Mouse (Mus musculus): ENCODE data around the gene 4930507D05Rik. TPM values are rescaled to one million over a fixed set of nuclear protein-coding genes. Genes with fewer than 3 reads are reported as not detected.

The 4930507D05Rik gene
- polyA plus RNA-seq (2015; fragmentation: Nextera tagmentation; extraction: Ambion mirVana): 1.6 and 1.8 TPM in 2 replicates

DNA sequence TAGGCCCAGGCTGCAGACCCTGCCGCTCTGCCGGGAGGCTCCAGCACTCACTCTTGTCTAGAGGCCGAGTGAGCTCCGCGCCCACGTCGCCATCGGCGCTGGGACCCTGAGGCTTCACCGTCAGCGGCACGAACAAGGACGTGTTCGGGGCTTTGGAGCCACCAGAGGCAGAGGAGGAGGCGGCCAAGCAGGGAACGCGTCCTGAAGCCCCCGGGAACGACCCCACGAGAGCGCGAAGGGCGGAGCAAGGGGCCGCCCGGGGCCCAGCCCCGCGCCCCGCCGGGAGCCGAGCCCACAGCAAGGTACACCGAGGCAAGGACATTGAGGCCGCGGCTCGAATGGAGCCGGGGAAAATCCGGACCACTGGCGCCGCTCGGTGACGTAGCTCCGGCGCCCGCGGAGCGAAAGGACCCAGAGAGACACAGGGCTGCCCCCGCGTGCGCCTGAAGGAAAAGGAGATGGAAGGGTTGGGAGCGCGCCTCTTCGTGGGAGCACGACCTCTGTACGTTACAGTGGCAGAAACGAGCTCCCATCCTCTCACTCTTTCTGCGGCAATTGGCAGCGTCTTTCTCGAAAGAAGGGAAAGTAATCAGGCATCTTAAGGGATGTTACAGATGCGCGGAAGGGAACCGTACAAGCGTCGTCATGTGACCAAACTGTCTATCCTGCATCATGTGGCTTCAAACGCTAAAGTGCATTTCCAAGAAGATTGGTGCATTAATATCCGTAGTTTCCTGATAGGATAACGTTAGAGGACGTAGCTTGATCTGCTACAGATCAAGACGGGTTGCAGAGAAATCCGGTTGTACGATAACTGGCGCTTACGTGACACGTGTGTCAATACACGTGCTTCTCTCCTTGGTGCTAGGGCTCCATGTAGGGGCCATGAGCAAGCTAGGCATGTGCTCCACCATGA, at the start of gene 4930507D05Rik, which contains the start of gene Supv3l1:
Gene 4930507D05Rik, plus strand, starts transcription at position 126 of the 916 bp plus-strand sequence.
Gene Supv3l1, minus strand, starts transcription at position 375 of the 916 bp plus-strand sequence.
- H3K4me2 ChIP-seq: peak within 1 kb of the TSS; percentile 83
- WGBS: under 1% methylated on average over 66 of the region's 73 CpGs
- peaks cover 21% of the 10 kb centered on the region for H3K4me1 ChIP-seq (replicated peaks)
- H3K27me3 ChIP-seq: no peaks in the 10 kb centered on the region
- peak within 1 kb of the TSS; percentile 99 for H3K4me3 ChIP-seq
- H3K9ac ChIP-seq: peak within 1 kb of the TSS; percentile 94
- peaks cover 31% of the 10 kb centered on the region for H3K36me3 ChIP-seq
- ATAC-seq (ENCODE audit: low read depth): peak; percentile 92
- H3K9me3 ChIP-seq: no peaks in the 10 kb centered on the region
- peak within 1 kb of the TSS; percentile 91 for H3K27ac ChIP-seq (replicated peaks)

DNA sequence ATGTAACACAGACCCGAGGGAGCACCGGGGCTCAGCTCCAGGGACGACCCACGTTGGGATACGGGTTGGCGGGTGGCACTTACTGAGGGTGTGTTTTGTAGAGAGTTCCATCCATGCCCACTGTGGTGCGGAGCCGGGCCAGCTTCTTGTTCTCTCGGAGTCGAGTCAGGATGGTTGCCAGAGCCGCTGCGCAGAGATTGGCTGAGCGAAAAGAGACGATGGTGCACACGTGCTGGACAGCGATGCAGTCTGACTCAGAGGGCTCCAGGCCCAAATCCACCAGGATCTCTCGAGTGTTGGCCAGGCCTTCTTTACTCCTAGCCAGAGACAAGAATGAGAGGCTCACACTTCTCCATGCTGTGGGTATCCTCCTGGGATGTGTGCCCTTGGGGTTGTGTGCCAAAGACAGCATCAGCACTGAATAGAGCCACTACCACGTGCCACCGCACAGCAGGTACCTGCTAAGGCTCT, 47.6 kb upstream of the 4930507D05Rik start:
- Histone ChIP-seq H3K4me3 (no peak overlapping the region), H3K9me3 (no peaks in the 10 kb centered on the region), H3K27ac (replicated peaks) (no peak overlapping the region), H3K4me2 (no peak overlapping the region), H3K9ac (no peak overlapping the region), H3K27me3 (no peaks in the 10 kb centered on the region; the same call in 1 of the 2 replicates), H3K4me1 (replicated peaks) (no peaks in the 10 kb centered on the region; the same call in 1 of the 2 replicates), H3K36me3 (no peaks in the 10 kb centered on the region)
- no peak for ATAC-seq (ENCODE audit: low read depth)
- WGBS: 76% methylated on average over 19 of the region's 19 CpGs

DNA sequence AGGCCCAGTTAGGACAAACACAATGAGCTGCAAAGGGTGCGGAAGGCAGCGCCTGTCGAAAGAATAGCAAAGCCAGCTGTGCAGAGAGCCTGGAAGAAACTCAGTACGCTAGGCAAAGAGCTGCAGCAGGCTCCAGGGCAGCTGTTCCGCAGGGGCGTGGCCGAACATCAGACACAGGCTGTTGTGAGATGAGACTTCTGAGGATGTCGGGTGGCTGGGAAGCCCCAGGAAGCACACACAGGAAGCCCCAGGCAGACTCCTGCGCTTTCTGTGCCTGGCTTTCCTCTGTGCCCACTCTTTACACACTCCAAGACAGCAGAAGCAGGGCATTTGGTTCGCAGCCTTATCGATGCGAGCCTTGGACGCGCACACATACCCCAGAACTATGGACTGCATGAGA, 44.4 kb upstream of the 4930507D05Rik start:
- H3K4me2 ChIP-seq: peak overlapping the region; percentile 42
- H3K27me3 ChIP-seq: no peaks in the 10 kb centered on the region; the same call in 1 of the 2 replicates
- peak overlapping the region; percentile 38; the same call in 1 of the 2 replicates for H3K9ac ChIP-seq
- H3K9me3 ChIP-seq: no peaks in the 10 kb centered on the region
- no peak overlapping the region for H3K27ac ChIP-seq (replicated peaks)
- no peaks in the 10 kb centered on the region for H3K36me3 ChIP-seq
- no peak overlapping the region for H3K4me3 ChIP-seq
- ATAC-seq (ENCODE audit: low read depth): no peak
- 43% methylated on average over 14 of the region's 14 CpGs for WGBS
- H3K4me1 ChIP-seq (replicated peaks): no peaks in the 10 kb centered on the region; the same call in 1 of the 2 replicates

DNA sequence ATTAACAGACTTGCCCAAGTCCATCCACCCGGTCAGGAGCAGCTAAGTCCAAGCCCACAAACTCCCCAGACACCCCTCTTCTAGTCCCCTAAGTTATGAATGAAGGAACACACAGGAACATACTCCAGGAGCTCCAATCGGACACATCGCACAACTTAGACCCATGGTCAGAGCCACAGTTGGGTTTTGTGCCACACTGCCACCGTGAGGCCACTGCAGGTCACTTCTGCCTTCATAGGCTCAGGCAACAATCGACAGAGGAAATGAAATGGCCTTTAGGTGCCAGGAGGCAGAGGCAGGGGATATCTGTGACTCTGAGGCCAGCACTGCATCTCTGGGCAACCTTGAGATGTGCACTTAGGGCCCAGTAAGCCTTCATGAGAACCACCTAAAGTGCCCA, 38.3 kb upstream of the 4930507D05Rik start:
- Histone ChIP-seq H3K4me1 (replicated peaks) (no peaks in the 10 kb centered on the region), H3K9ac (no peak overlapping the region), H3K36me3 (no peaks in the 10 kb centered on the region), H3K27me3 (no peaks in the 10 kb centered on the region), H3K4me3 (no peak overlapping the region), H3K9me3 (no peaks in the 10 kb centered on the region), H3K4me2 (no peak overlapping the region), H3K27ac (replicated peaks) (no peak overlapping the region)
- WGBS: 10% methylated on average over 5 of the region's 5 CpGs
- peak; percentile 59; the same call in 1 of the 2 replicates for ATAC-seq (ENCODE audit: low read depth)

DNA sequence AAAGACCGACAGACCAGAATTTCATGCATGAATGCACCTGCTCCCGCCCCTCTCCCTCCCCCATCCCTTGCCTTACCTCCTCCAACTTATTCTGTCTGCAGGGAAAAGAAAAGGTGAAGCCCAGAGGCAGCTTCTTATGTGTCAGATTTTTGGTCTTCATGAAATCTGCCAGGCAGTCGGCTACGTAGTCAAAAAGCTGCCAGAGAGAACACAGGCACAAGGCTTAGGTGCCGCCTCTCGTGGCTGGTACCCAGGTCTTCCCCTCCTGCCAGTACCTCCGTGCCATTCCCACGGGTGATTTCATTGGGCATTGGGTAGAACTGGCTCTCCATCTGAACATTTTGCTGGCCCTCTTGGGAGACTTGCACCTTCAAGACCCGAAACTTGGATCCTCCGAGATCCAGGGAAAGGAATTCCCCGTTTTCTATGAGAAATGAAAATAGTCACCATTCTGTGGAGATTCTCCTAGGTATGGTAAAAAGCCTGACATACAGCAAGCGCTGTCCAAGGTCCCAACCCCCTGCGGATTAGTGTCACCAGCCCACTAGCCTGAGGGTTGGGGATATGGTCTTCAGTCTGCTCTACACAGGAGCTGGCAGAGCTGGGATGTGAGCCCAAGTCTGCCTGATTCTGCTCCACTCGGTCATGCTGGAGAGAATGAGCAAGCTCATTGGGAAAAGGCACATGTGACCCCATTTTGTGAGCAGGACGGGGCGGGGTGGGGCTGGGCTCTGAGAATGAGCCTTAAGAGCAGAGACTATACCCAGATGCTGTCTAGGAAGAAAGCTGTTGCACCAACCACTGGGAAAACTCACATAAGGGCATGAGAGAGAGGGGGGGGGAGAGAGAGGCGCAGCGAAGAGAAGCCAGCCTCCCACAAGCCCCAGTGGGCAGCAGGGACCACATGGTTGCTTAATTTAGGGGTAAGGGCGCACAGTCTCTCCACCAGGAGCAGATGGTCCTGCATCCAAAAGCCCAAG, 37.6 kb upstream of the 4930507D05Rik start:
- no peak overlapping the region for H3K4me3 ChIP-seq
- no peak overlapping the region for H3K27ac ChIP-seq (replicated peaks)
- no peaks in the 10 kb centered on the region for H3K27me3 ChIP-seq
- no peaks in the 10 kb centered on the region for H3K4me1 ChIP-seq (replicated peaks)
- H3K36me3 ChIP-seq: no peaks in the 10 kb centered on the region
- WGBS: 73% methylated on average over 19 of the region's 19 CpGs
- H3K9me3 ChIP-seq: no peaks in the 10 kb centered on the region
- ATAC-seq (ENCODE audit: low read depth): no peak
- H3K9ac ChIP-seq: no peak overlapping the region
- H3K4me2 ChIP-seq: no peak overlapping the region

DNA sequence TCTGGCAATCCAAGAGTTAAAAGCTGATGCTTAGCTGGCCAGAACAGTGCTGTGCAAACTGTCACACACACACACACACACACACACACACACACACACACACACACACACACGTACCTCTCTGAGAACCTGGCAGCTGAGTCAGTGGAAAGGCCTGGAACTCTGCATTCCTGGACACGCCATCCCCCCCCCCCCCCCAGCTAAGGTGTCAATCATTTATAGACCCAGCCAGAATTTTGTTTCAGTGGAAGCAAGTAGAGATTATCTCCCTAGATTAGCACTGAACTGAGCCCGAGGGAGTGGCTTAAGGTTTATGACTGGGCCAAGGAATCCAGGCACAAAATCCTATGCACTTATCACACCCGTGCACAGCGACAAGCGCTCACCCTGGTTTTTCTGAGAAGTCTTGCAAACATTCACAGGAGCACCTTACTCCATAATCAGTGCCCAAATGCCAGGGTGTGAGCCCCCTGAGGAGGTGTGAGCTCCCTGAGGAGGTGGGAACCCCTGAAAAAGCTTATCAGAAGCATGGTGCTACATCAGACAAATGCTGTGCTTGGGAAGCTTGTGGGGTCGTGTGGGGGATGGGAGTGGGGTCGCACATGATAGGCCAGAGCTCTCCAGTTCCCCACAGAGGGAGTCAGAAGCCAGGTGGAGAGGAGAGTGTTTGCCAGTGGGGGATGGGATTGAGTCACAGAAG, 36.2 kb upstream of the 4930507D05Rik start:
- H3K9ac ChIP-seq: no peak overlapping the region
- 40% methylated on average over 8 of the region's 8 CpGs for WGBS
- no peaks in the 10 kb centered on the region for H3K27me3 ChIP-seq
- no peaks in the 10 kb centered on the region for H3K36me3 ChIP-seq
- no peaks in the 10 kb centered on the region for H3K4me1 ChIP-seq (replicated peaks)
- no peak overlapping the region for H3K4me2 ChIP-seq
- no peaks in the 10 kb centered on the region for H3K9me3 ChIP-seq
- H3K4me3 ChIP-seq: no peak overlapping the region
- no peak for ATAC-seq (ENCODE audit: low read depth)
- no peak overlapping the region for H3K27ac ChIP-seq (replicated peaks)

DNA sequence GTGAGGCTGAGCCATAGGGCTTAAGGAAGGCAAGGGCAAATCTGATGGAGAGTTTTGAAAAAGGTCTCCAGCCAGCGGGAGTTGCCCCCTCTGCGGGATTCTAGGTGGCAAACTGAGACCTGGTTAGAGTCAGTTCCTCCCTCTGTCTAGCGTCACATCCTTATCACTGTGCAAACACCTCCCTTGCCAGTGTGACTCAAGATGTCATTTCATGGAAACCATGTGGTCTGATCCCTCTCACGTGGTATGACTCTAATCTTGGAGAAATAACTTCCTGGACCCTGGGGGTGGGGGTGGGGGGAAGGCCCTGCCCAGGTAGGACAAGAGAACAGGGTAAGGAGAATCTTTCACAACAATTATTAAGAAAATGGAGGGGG, 35.7 kb upstream of the 4930507D05Rik start:
- Histone ChIP-seq H3K4me3 (no peak overlapping the region), H3K36me3 (no peaks in the 10 kb centered on the region), H3K4me2 (no peak overlapping the region), H3K9me3 (no peaks in the 10 kb centered on the region), H3K9ac (no peak overlapping the region), H3K4me1 (replicated peaks) (no peaks in the 10 kb centered on the region), H3K27me3 (no peaks in the 10 kb centered on the region), H3K27ac (replicated peaks) (no peak overlapping the region)
- no peak for ATAC-seq (ENCODE audit: low read depth)
- WGBS: 61% methylated on average over 4 of the region's 4 CpGs

DNA sequence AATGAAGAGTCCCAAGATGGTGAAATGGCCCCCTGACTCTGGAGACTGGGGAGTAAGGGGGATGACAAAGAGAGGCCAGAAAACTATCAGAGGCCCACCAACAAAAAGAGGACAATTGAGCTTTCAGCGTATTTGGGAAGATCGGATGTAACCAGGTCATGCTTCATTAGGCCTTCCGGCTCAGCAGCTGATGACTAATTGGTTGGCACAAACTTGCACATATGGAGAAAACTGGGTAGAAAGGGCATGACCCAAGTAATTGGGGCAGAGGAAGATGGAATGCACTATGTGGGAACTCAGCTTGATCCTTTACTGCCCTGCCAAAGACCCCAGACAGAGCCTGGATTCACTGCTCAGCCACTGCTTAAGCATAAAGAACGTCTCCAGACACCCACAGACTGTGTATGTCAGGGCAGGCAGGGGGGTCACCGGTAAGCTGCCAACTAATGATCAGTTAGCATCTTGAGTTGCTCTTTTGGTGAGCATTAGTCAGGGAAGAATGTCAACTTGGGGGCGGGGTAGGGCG, 30.4 kb upstream of the 4930507D05Rik start:
- no peak overlapping the region for H3K4me3 ChIP-seq
- no peak overlapping the region for H3K9ac ChIP-seq
- H3K27me3 ChIP-seq: no peaks in the 10 kb centered on the region
- H3K9me3 ChIP-seq: no peaks in the 10 kb centered on the region
- H3K36me3 ChIP-seq: no peaks in the 10 kb centered on the region
- no peaks in the 10 kb centered on the region for H3K4me1 ChIP-seq (replicated peaks)
- ATAC-seq (ENCODE audit: low read depth): no peak
- H3K27ac ChIP-seq (replicated peaks): no peak overlapping the region
- H3K4me2 ChIP-seq: no peak overlapping the region
- WGBS: 41% methylated on average over 7 of the region's 7 CpGs

DNA sequence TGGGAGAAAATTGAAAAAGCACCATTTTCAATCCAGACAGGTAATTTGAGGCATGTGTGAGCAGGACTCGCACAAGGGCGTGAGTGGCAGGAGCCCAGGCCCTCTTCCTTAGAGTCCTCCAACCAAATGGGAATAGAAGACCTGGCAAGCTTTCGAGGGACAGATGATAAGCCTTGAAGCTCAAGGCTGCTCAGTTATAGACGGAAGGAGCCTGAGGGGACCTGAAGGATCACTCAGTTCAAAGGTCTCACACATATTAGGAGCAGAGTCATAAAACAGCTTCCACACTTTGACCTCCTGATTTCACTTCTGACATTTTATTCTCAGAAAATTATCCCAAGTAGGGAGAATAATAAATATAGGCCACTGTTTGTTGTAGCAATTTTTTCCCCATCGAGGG, 29.9 kb upstream of the 4930507D05Rik start:
- WGBS: 84% methylated on average over 5 of the region's 5 CpGs
- no peak overlapping the region for H3K4me2 ChIP-seq
- H3K4me3 ChIP-seq: no peak overlapping the region
- no peaks in the 10 kb centered on the region for H3K36me3 ChIP-seq
- no peak overlapping the region for H3K27ac ChIP-seq (replicated peaks)
- no peak for ATAC-seq (ENCODE audit: low read depth)
- no peak overlapping the region for H3K9ac ChIP-seq
- H3K4me1 ChIP-seq (replicated peaks): no peaks in the 10 kb centered on the region
- no peaks in the 10 kb centered on the region for H3K9me3 ChIP-seq
- H3K27me3 ChIP-seq: no peaks in the 10 kb centered on the region

DNA sequence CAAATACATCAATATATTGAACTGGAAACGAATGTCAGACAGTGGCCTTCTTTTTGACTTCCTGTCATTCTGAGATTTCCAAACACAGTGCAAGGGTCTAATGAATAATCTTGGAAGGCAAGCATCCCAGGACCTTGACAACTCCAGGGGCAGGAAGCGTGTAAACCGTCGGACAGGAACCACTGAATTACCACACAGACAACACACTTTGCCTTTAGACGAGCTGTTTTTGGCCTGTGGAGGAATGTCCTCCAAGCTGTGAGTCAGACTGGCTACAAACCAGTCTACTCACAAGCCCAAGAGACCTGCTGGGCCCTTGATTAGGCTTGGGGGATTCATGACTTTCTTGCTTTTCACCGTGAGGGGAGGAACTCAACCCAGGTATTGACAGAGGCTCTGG, 28.9 kb upstream of the 4930507D05Rik start:
- H3K4me1 ChIP-seq (replicated peaks): no peaks in the 10 kb centered on the region
- H3K36me3 ChIP-seq: no peaks in the 10 kb centered on the region
- no peak overlapping the region for H3K9ac ChIP-seq
- 70% methylated on average over 6 of the region's 6 CpGs for WGBS
- H3K4me2 ChIP-seq: no peak overlapping the region
- no peak overlapping the region for H3K27ac ChIP-seq (replicated peaks)
- H3K4me3 ChIP-seq: no peak overlapping the region
- no peaks in the 10 kb centered on the region for H3K27me3 ChIP-seq
- no peaks in the 10 kb centered on the region for H3K9me3 ChIP-seq
- no peak for ATAC-seq (ENCODE audit: low read depth)

DNA sequence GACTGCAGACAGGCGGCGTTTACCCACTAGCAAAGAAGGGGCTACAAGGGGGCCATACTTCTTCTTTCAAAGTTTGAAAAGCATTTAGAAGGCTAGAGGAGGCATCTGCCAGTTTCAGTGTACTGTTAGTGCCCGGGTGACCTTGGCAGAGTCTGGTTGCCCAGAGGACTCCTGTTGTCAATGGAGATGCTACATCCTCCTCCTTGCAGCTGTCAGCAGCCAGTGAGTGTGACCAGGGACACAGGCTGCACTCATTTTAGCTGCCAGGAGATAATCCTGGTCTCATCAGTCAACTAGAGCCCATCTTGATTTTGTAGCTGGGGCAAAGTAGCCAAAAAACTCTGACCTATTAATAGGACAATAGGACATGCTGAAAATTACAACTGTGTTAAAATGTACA, 28.2 kb upstream of the 4930507D05Rik start:
- H3K9ac ChIP-seq: no peak overlapping the region
- no peak overlapping the region for H3K27ac ChIP-seq (replicated peaks)
- no peak overlapping the region for H3K4me3 ChIP-seq
- no peaks in the 10 kb centered on the region for H3K27me3 ChIP-seq
- no peak overlapping the region for H3K4me2 ChIP-seq
- H3K36me3 ChIP-seq: no peaks in the 10 kb centered on the region
- 80% methylated on average over 3 of the region's 3 CpGs for WGBS
- ATAC-seq (ENCODE audit: low read depth): no peak
- H3K9me3 ChIP-seq: no peaks in the 10 kb centered on the region
- no peaks in the 10 kb centered on the region for H3K4me1 ChIP-seq (replicated peaks)
